Mouse (Mus musculus) limb, embryonic 13.5 days (tissue): ENCODE measurements around the gene Krt35. TPM values are rescaled to one million over a fixed set of nuclear protein-coding genes. Genes with fewer than 3 reads are reported as not detected.

Experiments used
- ATAC-seq: fragments of 200-750 bp; cut with Nextera tagmentation; 2 replicates; pipeline ENCODE4 v1.8.0; 2017; ENCODE audit warnings: low read depth, moderate number of reproducible peaks, moderate TSS enrichment; ENCODE audit not compliant: low FRiP score
- H3K27ac ChIP-seq: fragments of 300-500 bp; sonication (generic); 2 replicates; pipeline ENCODE4 v1.5.1; 2015; ENCODE audit warnings: inconsistent platforms, mild to moderate bottlenecking, moderate library complexity
- H3K27me3 ChIP-seq: fragments of 300-500 bp; sonication (generic); 2 replicates; pipeline ENCODE4 v1.6.1; 2015; ENCODE audit warnings: mild to moderate bottlenecking, inconsistent platforms
- H3K36me3 ChIP-seq: fragments of 300-500 bp; sonication (generic); 2 replicates; pipeline ENCODE4 v1.6.1; 2015; ENCODE audit warnings: inconsistent platforms, mild to moderate bottlenecking, moderate library complexity
- H3K4me1 ChIP-seq: fragments of 300-500 bp; sonication (generic); 2 replicates; pipeline ENCODE4 v1.6.1; 2015; ENCODE audit warnings: inconsistent platforms
- H3K4me2 ChIP-seq: fragments of 300-500 bp; sonication (generic); replicated peaks from 2 replicates; pipeline ENCODE4 v1.6.1; 2015; ENCODE audit warnings: inconsistent platforms, mild to moderate bottlenecking, moderate library complexity
- H3K4me3 ChIP-seq: fragments of 300-500 bp; sonication (generic); 2 replicates; pipeline ENCODE4 v1.5.1; 2015; ENCODE audit warnings: moderate library complexity, mild to moderate bottlenecking, inconsistent platforms
- H3K9ac ChIP-seq: fragments of 300-500 bp; sonication (generic); 2 replicates; pipeline ENCODE4 v1.6.1; 2015; ENCODE audit warnings: mild to moderate bottlenecking, inconsistent platforms
- H3K9me3 ChIP-seq: fragments of 300-500 bp; sonication (generic); 2 replicates; pipeline ENCODE4 v1.6.1; 2016; ENCODE audit warnings: inconsistent platforms
- WGBS: fragments of 180-500 bp; shearing (Covaris S2); methylation state at CpG from one replicate; pipeline ENCODE4 v1.1.7; 2015; 5-methylcytosine and 5-hydroxymethylcytosine counted together
- polyA plus RNA-seq: library from polyadenylated mRNA; unstranded; fragments of >200 nt; fragmentation: Nextera tagmentation; extraction: Ambion mirVana; gene quantifications from 2 replicates; pipeline ENCODE4 v1.2.1, GENCODE M21; 2015

Krt35 gene
- polyA plus RNA-seq, 1 experiment from 2014 or later: 0.80 TPM

DNA sequence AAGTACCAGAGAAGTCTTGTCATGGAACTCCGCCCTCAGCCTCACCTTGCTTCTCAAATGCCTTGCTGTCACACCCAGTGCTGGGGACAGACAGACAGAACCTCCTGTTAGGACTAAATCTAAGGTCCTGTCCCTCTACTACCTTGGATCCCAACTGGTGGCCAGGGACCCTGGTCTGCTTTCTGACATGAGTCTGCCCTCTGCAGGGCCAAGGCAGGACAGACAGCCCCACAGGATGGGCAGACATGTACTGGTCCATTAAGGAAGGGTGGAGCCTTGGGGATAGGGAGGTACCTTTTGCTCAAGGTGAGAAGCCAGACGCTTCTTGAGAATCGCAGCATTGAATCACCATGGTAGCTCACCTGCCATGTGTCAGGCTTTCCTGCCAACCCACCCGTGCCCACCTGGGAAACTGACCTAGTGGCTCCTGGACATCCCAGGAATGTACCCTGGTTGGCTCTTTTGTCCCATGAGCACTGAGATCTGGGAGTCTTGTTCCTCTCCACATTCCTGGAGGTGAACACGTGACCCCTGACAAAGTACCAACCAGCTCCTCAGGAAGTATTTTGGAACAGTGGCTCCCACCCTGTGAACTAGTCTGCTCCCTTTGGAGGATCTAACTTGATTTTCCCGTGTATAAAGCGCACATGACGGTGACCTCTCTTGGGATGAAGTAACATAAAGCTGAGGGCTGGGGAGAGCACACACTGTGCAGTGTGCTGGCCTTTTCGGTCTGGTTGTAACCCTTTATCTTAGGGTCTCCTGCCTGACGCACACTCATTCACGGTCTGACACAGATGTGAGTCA, 17.1 kb upstream of the Krt35 start:
- Histone ChIP-seq H3K9ac (no peak overlapping the region), H3K4me3 (no peak overlapping the region), H3K27ac (no peak overlapping the region), H3K9me3 (no peaks in the 10 kb centered on the region), H3K4me1 (peaks cover 3% of the 10 kb centered on the region; the same call in 1 of the 2 replicates), H3K4me2 (no peak overlapping the region), H3K36me3 (no peaks in the 10 kb centered on the region), H3K27me3 (no peaks in the 10 kb centered on the region)
- no peak for ATAC-seq
- 85% methylated on average over 11 of the region's 11 CpGs for WGBS

DNA sequence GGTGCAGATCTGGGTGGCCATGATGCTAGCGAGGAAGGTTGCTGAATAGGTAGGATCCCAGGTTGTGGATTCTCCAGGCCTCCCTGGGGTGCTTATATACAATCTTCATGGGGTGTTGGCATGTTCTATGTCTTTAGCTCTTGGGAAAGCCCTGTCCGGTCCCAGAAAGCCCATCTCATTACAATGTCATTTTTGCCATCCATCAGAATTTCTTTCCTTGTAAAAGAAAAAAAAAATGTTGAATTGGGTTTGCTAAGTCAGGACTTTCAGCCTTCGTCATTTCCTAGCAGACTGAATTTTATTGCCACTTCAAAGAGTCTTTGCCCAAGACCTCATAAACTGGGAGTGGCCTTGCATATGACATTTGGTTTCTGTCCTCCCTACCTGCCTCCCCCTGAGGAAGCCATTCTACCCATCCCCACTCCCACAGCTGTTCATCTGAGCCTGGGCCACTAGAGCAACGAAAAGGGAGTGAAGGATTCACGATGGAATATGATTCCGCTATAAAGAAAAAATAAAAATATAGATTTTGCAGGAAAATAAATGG, 9.6 kb upstream of the Krt35 start, which contains the start of gene Krt36:
Krt36 (minus strand) TSS at position 51 of the 547 bp plus-strand sequence.
- 64% methylated on average over 6 of the region's 6 CpGs for WGBS
- Histone ChIP-seq H3K4me2 (no peak within 1 kb of the TSS), H3K27me3 (no peaks in the 10 kb centered on the region), H3K4me3 (no peak within 1 kb of the TSS), H3K36me3 (no peaks in the 10 kb centered on the region), H3K9ac (no peak within 1 kb of the TSS), H3K4me1 (no peaks in the 10 kb centered on the region), H3K27ac (no peak within 1 kb of the TSS), H3K9me3 (no peaks in the 10 kb centered on the region)
- ATAC-seq: no peak

DNA sequence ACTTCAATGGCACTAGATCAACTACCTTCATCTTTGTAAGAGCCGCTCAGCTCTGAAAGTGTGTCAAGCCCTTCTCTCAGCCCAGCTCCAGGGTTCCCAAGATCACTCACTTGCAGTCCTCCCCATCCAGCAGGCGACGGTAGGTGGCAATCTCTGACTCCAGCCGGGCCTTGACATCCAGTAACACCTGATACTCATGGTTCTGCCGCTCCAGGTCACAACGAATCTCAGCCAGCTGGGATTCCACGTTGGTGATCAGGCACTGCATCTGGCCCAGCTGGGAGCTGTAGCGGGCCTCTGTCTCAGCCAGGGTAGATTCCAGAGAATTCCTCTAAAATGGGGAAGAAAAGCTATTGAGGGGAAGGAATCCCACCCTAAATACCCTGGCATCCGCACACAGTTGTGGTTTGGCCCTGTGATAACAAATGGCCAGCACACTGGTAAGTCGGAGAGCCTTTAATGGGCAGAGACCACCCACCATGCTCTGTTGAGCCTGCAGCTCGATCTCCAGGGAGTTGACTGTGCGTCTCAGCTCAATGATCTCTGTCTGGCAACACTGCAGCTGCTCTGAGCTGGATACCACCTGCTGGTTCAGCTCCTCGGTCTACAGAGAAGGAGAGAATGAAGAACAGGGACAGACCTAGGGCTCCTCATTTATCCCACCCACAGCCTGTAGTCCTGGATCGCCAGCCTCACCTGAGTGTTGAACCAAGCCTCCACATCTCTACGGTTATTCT, 6.8 kb upstream of the Krt35 start:
- H3K27ac ChIP-seq: no peak overlapping the region
- 55% methylated on average over 15 of the region's 15 CpGs for WGBS
- no peak overlapping the region for H3K9ac ChIP-seq
- H3K36me3 ChIP-seq: no peaks in the 10 kb centered on the region
- peaks cover 2% of the 10 kb centered on the region for H3K4me1 ChIP-seq
- no peak overlapping the region for H3K4me3 ChIP-seq
- no peak for ATAC-seq
- H3K4me2 ChIP-seq: no peak overlapping the region
- H3K27me3 ChIP-seq: no peaks in the 10 kb centered on the region
- H3K9me3 ChIP-seq: no peaks in the 10 kb centered on the region

- 0 out of 2 replicates have a peak, but pooled peaks cover 4% of the 10 kb centered on the region for H3K27me3 ChIP-seq
- H3K9ac ChIP-seq: no peak overlapping the region
- H3K36me3 ChIP-seq: no peaks in the 10 kb centered on the region
- ATAC-seq: no peak
- WGBS: 76% methylated on average over 4 of the region's 4 CpGs
- H3K27ac ChIP-seq: no peak overlapping the region
- peaks cover 14% of the 10 kb centered on the region for H3K4me1 ChIP-seq
- no peak overlapping the region for H3K4me2 ChIP-seq
- no peaks in the 10 kb centered on the region for H3K9me3 ChIP-seq
- no peak overlapping the region for H3K4me3 ChIP-seq
Observed at GRCm38 (mm10) chr11:100100391-100100790, 4.3 kb upstream of the Krt35 start.

- ATAC-seq: no peak
- Histone ChIP-seq H3K27ac (no peak overlapping the region), H3K9ac (no peak overlapping the region), H3K4me3 (no peak overlapping the region), H3K36me3 (no peaks in the 10 kb centered on the region), H3K4me2 (no peak overlapping the region), H3K27me3 (0 out of 2 replicates have a peak, but pooled peaks cover 10% of the 10 kb centered on the region), H3K4me1 (peaks cover 14% of the 10 kb centered on the region), H3K9me3 (no peaks in the 10 kb centered on the region)
- 79% methylated on average over 9 of the region's 9 CpGs for WGBS
Observed at GRCm38 (mm10) chr11:100097819-100098218, 1.8 kb upstream of the Krt35 start.

GRCm38 (mm10) chr11:100088378-100089025, 7.5 kb downstream of the Krt35 start:
- no peak overlapping the region for H3K9ac ChIP-seq
- no peak overlapping the region for H3K27ac ChIP-seq
- H3K4me3 ChIP-seq: no peak overlapping the region
- H3K36me3 ChIP-seq: no peaks in the 10 kb centered on the region
- WGBS: 53% methylated on average over 7 of the region's 7 CpGs
- H3K27me3 ChIP-seq: 0 out of 2 replicates have a peak, but pooled peaks cover 2% of the 10 kb centered on the region
- ATAC-seq: no peak
- no peaks in the 10 kb centered on the region for H3K4me1 ChIP-seq
- 0 out of 2 replicates have a peak, but pooled peaks cover 3% of the 10 kb centered on the region for H3K9me3 ChIP-seq
- no peak overlapping the region for H3K4me2 ChIP-seq

DNA sequence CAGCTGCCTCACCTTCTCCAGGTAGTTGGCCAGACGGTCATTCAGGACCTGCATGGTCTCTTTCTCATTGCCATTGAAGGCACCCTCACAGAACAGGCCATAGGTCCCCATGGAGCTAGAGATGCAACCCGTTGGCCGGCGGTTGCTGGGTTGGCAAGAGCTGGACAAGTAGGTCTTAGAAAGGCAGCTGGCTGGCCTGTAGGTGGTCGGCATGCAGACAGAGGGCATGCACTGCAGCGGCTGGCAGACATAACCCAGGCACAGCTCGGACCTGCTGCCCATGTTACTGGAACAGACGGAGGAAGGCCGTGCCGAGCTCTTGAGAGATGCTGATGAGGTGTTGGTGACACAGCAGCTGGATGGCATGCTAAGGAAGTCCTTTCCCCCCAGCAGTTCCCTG, 8.2 kb downstream of the Krt35 start, which contains the start of gene Krt32:
Krt32 (minus strand) TSS at position 366 of the 400 bp plus-strand sequence.
- no peak within 1 kb of the TSS for H3K9ac ChIP-seq
- no peaks in the 10 kb centered on the region for H3K4me1 ChIP-seq
- no peaks in the 10 kb centered on the region for H3K36me3 ChIP-seq
- H3K27me3 ChIP-seq: 0 out of 2 replicates have a peak, but pooled peaks cover 2% of the 10 kb centered on the region
- WGBS: 88% methylated on average over 10 of the region's 10 CpGs
- H3K4me3 ChIP-seq: no peak within 1 kb of the TSS
- no peak for ATAC-seq
- no peak within 1 kb of the TSS for H3K27ac ChIP-seq
- H3K9me3 ChIP-seq: 0 out of 2 replicates have a peak, but pooled peaks cover 3% of the 10 kb centered on the region
- H3K4me2 ChIP-seq: no peak within 1 kb of the TSS

GRCm38 (mm10) chr11:100073873-100074272, 22.2 kb downstream of the Krt35 start:
- 58% methylated on average over 1 of the region's 1 CpGs for WGBS
- no peak for ATAC-seq

GRCm38 (mm10) chr11:100067293-100068036, 28.6 kb downstream of the Krt35 start:
- no peaks in the 10 kb centered on the region for H3K27me3 ChIP-seq
- no peak for ATAC-seq
- 81% methylated on average over 17 of the region's 17 CpGs for WGBS
- no peaks in the 10 kb centered on the region for H3K36me3 ChIP-seq
- H3K9ac ChIP-seq: no peak overlapping the region
- no peaks in the 10 kb centered on the region for H3K9me3 ChIP-seq
- H3K4me2 ChIP-seq: no peak overlapping the region
- H3K4me1 ChIP-seq: no peaks in the 10 kb centered on the region
- no peak overlapping the region for H3K27ac ChIP-seq
- no peak overlapping the region for H3K4me3 ChIP-seq

More at GRCm38 (mm10) chr11:100073873-100074272, 22.2 kb downstream of the Krt35 start:
- no peak overlapping the region for H3K4me3 ChIP-seq
- H3K9ac ChIP-seq: no peak overlapping the region
- no peak overlapping the region for H3K4me2 ChIP-seq
- no peaks in the 10 kb centered on the region for H3K27me3 ChIP-seq
- H3K9me3 ChIP-seq: no peaks in the 10 kb centered on the region
- no peaks in the 10 kb centered on the region for H3K4me1 ChIP-seq
- H3K36me3 ChIP-seq: no peaks in the 10 kb centered on the region
- H3K27ac ChIP-seq: no peak overlapping the region

- Histone ChIP-seq H3K4me2 (no peak overlapping the region), H3K27me3 (no peaks in the 10 kb centered on the region), H3K9me3 (no peaks in the 10 kb centered on the region), H3K9ac (no peak overlapping the region), H3K4me3 (no peak overlapping the region), H3K27ac (no peak overlapping the region), H3K36me3 (no peaks in the 10 kb centered on the region), H3K4me1 (no peaks in the 10 kb centered on the region)
- 82% methylated on average over 12 of the region's 12 CpGs for WGBS
- ATAC-seq: no peak
Observed at GRCm38 (mm10) chr11:100066236-100067010, 29.6 kb downstream of the Krt35 start.
